Mouse (Mus musculus) embryonic facial prominence, embryonic 14.5 days (tissue): ENCODE measurements at regions not wholly inside any gene's neighbourhood (a gene's known extent, or its start where the extent isn't known, plus 50 kb on each side); places are given as distances from the start of the nearest gene placed in this dataset.

ENCODE experiments used
- ATAC-seq: fragments of 200-750 bp; cut with Nextera tagmentation; 2 replicates; pipeline ENCODE4 v1.8.0; 2017; ENCODE audit warnings: low read depth, moderate number of reproducible peaks, moderate TSS enrichment
- DNase-seq: peaks from one replicate; pipeline ENCODE4 v3.0.0-alpha.2; 2015; ENCODE audit warnings: low spot score
- H3K27ac ChIP-seq: fragments of 300-500 bp; sonication (generic); replicated peaks from 2 replicates; pipeline ENCODE4 v1.5.1; 2014; ENCODE audit warnings: low read depth, mild to moderate bottlenecking, low read length, moderate library complexity
- H3K27me3 ChIP-seq: fragments of 300-500 bp; sonication (generic); replicated peaks from 2 replicates; pipeline ENCODE4 v1.6.1; 2014; ENCODE audit warnings: low read length; ENCODE audit not compliant: control insufficient read depth, insufficient read depth
- H3K36me3 ChIP-seq: fragments of 300-500 bp; sonication (generic); 2 replicates; pipeline ENCODE4 v1.6.1; 2014; ENCODE audit warnings: low read length, mixed read lengths; ENCODE audit not compliant: control insufficient read depth, insufficient read depth
- H3K4me1 ChIP-seq: fragments of 300-500 bp; sonication (generic); 2 replicates; pipeline ENCODE4 v1.6.1; 2014; ENCODE audit warnings: antibody characterized with exemption, low read length; ENCODE audit not compliant: control insufficient read depth, insufficient read depth
- H3K4me2 ChIP-seq: fragments of 300-500 bp; sonication (generic); 2 replicates; pipeline ENCODE4 v1.6.1; 2014; ENCODE audit warnings: low read depth, mild to moderate bottlenecking, low read length, moderate library complexity, mixed read lengths
- H3K4me3 ChIP-seq: fragments of 300-500 bp; sonication (generic); 2 replicates; pipeline ENCODE4 v1.5.1; 2014; ENCODE audit warnings: low read depth, mild to moderate bottlenecking, low read length
- H3K9ac ChIP-seq: fragments of 300-500 bp; sonication (generic); 2 replicates; pipeline ENCODE4 v1.6.1; 2014; ENCODE audit warnings: low read depth, mild to moderate bottlenecking, low read length, moderate library complexity, mixed read lengths
- H3K9me3 ChIP-seq: fragments of 300-500 bp; sonication (generic); 2 replicates; pipeline ENCODE4 v1.6.1; 2016; ENCODE audit warnings: low read length; ENCODE audit not compliant: control insufficient read depth
- WGBS: fragments of 180-500 bp; shearing (Covaris S2); extraction: QIAGEN DNeasy Blood & Tissue Kit; methylation state at CpG from one replicate; pipeline ENCODE4 v1.1.7; 2014; 5-methylcytosine and 5-hydroxymethylcytosine counted together

DNA sequence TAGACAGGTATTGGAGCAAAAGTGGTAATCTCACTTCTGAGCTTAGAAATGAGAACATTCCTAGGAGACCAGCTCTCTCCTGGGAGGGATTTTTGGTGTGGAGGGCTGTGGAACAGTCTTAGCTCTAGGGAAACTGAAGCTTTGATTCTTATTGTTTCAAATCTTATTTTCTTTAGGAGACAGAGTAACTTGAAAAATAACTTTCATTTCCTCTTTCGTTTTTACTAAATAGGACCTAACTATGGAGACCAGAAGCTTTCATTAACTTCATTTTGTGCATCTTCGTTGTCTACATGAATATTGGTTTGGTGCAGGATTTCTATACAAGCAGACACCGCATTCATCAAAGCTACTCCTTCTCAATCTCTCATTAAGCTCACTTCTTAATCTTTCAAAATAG is 1010.5 kb upstream of the Msl3l2 start:
- no peak for ATAC-seq
- Histone ChIP-seq H3K36me3 (no peaks in the 10 kb centered on the region), H3K9me3 (no peaks in the 10 kb centered on the region), H3K4me3 (no peak overlapping the region), H3K27me3 (no peaks in the 10 kb centered on the region), H3K9ac (no peak overlapping the region), H3K4me1 (no peaks in the 10 kb centered on the region), H3K27ac (no peak overlapping the region), H3K4me2 (no peak overlapping the region)
- no peak for DNase-seq
- 81% methylated on average over 3 of the region's 3 CpGs for WGBS

DNA sequence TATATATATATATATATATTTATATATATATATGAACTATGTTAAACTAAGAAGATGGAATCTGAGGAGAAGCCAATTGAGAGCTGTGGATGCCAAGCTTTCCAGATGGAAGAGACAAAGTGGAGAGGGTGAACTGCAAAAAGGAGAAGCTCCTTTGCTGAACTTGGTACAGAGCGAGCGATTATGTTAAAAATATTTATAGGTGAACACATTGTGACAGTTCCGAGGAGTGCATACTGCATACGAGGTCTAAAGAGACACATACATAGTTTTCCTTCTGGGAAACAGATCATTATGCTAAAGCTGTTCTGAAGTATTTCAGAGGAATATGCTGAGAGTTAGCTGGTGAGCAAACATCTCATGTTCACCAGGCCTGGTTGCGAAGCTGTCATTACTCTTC is 1009.5 kb upstream of the Msl3l2 start:
- Histone ChIP-seq H3K9ac (no peak overlapping the region), H3K9me3 (no peaks in the 10 kb centered on the region), H3K4me2 (no peak overlapping the region), H3K27ac (no peak overlapping the region), H3K4me1 (no peaks in the 10 kb centered on the region), H3K4me3 (no peak overlapping the region), H3K27me3 (no peaks in the 10 kb centered on the region), H3K36me3 (no peaks in the 10 kb centered on the region)
- 80% methylated on average over 5 of the region's 5 CpGs for WGBS
- DNase-seq (no peak), ATAC-seq (no peak)

DNA sequence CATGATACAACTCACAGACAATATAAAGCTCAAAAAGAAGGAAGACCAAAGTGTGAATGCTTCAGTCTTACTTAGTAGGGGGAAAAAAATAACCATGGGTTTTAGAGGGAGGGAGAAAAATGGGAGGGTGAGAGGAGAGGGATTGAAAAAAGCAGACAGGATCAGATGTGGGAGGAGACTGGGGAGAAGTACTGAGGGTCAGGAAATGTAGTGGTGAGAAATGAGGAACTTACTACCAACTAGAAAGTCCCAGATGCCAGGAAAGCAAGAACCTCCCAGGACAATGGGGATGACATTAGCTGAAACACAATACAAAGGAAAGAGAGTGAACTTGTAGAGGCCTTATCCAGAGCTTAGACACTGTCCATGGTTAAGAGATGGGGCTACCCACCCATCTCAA is 1008.4 kb upstream of the Msl3l2 start:
- Histone ChIP-seq H3K27ac (no peak overlapping the region), H3K9me3 (no peaks in the 10 kb centered on the region), H3K4me2 (no peak overlapping the region), H3K4me1 (no peaks in the 10 kb centered on the region), H3K36me3 (no peaks in the 10 kb centered on the region), H3K4me3 (no peak overlapping the region), H3K27me3 (no peaks in the 10 kb centered on the region), H3K9ac (no peak overlapping the region)
- DNase-seq (no peak), ATAC-seq (no peak)

DNA sequence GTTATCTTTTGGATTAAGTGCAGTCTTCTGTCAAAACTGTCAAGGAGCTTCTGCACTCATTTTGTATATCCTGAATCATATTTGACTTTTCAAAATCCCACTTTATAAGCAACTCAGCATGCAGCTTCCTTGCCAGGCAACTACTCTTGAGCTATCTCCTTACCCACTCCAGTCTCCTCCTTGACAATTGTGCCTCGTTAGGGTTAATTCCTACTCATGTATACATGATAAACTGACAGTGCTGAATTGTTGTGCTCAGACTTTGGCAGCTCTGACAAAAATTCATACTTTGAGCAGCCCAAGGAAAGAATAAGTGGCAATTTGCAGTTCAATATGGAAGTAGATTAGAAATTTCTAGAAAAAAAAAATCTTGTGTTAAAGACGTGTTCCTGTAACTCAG is 994.5 kb upstream of the Msl3l2 start:
- Histone ChIP-seq H3K4me2 (no peak overlapping the region), H3K4me1 (no peaks in the 10 kb centered on the region), H3K9ac (no peak overlapping the region), H3K36me3 (no peaks in the 10 kb centered on the region), H3K9me3 (no peaks in the 10 kb centered on the region), H3K4me3 (no peak overlapping the region), H3K27ac (no peak overlapping the region), H3K27me3 (no peaks in the 10 kb centered on the region)
- DNase-seq (no peak), ATAC-seq (no peak)
- WGBS: 72% methylated on average over 2 of the region's 2 CpGs

DNA sequence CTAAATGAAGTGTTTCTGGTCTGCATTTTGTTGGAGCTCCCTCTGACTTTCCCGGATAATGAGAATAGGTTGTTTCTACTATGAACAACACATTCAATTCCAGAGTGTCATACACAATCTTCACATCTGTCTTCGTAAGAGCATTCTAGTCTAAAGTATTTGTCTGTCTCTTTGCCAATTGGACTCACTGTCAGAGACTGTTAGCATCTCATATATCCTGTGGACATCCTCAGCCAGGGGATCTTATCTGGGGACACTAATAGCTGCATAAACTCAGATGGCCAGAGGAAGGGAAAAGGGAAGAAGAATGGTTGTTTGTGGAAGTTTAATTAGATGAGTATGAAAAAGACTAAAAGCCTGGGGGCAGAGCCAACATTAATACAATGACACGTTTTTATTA is 958.5 kb upstream of the Msl3l2 start:
- Histone ChIP-seq H3K27ac (no peak overlapping the region), H3K4me3 (no peak overlapping the region), H3K9me3 (no peaks in the 10 kb centered on the region), H3K4me2 (no peak overlapping the region), H3K36me3 (no peaks in the 10 kb centered on the region), H3K4me1 (no peaks in the 10 kb centered on the region), H3K27me3 (no peaks in the 10 kb centered on the region), H3K9ac (no peak overlapping the region)
- DNase-seq: no peak
- 60% methylated on average over 3 of the region's 3 CpGs for WGBS
- no peak for ATAC-seq

DNA sequence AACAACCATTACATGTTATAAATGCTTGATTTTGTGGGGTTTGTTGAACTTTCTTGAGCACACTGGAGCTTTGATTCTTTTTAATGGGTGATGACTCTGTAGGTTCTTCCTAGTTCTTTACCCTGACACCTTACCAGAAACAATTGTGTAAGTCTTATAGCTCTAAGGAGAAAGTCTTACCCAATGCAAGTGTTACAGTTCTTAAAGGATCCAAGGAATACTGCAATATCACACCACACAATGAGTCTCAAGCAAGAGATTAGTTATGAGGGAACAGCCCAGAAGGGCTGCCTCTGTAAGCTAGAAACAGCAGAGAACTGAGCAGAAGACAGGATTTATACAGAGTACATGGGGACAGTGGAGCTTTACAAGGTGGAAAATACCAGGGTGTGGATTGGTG is 914.5 kb upstream of the Msl3l2 start:
- Histone ChIP-seq H3K9me3 (no peaks in the 10 kb centered on the region), H3K27ac (no peak overlapping the region)
- no peak for ATAC-seq

DNA sequence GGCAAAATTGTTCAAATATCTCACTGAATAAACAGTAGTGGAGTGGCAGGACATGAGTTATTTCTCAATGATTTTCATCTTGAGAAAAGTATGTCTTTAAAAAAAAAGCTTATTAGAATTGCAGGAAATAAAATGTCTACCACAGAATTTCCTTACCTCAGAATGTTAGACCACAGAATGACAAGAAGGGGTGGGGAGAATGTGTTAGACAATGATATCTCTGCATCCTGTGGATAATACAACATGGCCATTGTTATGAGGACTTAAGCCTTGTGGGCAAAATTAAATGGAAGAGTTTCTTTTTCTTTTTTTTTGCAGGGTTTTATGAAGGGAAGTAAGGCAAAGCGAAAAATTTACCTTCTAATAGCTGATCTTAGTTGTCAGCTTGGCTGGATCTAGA is 912.6 kb upstream of the Msl3l2 start:
- Histone ChIP-seq H3K4me2 (no peak overlapping the region), H3K27ac (no peak overlapping the region), H3K4me3 (no peak overlapping the region), H3K4me1 (no peaks in the 10 kb centered on the region), H3K36me3 (no peaks in the 10 kb centered on the region), H3K9ac (no peak overlapping the region), H3K9me3 (no peaks in the 10 kb centered on the region), H3K27me3 (no peaks in the 10 kb centered on the region)
- DNase-seq: no peak
- WGBS: 82% methylated on average over 1 of the region's 1 CpGs
- ATAC-seq: no peak

More for the DNA sequence above, 914.5 kb upstream of the Msl3l2 start:
- DNase-seq: no peak
- H3K27me3 ChIP-seq: no peaks in the 10 kb centered on the region
- H3K36me3 ChIP-seq: no peaks in the 10 kb centered on the region
- H3K4me1 ChIP-seq: no peaks in the 10 kb centered on the region
- no peak overlapping the region for H3K9ac ChIP-seq
- H3K4me2 ChIP-seq: no peak overlapping the region
- H3K4me3 ChIP-seq: no peak overlapping the region

DNA sequence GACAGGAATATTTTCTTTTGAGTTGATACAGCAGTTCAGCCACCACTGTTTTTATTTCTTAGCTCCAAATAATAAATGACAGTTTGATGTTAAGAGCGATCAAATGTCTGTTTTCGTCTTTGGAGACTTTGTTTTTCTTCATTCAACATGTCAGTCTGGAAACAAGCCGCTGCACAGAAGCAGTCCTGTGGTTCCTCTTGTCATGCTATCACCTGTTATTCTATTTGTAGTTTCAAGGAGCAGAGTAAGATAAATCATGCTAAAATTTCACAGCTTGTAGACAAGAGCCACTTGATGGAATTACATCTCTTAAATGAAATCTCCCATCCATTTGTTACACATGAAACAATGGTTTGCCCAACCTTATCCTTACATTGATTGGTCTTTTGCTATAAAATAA is 911.5 kb upstream of the Msl3l2 start:
- no peaks in the 10 kb centered on the region for H3K9me3 ChIP-seq
- no peak overlapping the region for H3K4me3 ChIP-seq
- DNase-seq (peak; percentile 2), ATAC-seq (no peak)
- H3K36me3 ChIP-seq: no peaks in the 10 kb centered on the region
- H3K4me1 ChIP-seq: no peaks in the 10 kb centered on the region
- no peak overlapping the region for H3K9ac ChIP-seq
- WGBS: 68% methylated on average over 3 of the region's 3 CpGs
- no peak overlapping the region for H3K4me2 ChIP-seq
- no peaks in the 10 kb centered on the region for H3K27me3 ChIP-seq
- no peak overlapping the region for H3K27ac ChIP-seq

DNA sequence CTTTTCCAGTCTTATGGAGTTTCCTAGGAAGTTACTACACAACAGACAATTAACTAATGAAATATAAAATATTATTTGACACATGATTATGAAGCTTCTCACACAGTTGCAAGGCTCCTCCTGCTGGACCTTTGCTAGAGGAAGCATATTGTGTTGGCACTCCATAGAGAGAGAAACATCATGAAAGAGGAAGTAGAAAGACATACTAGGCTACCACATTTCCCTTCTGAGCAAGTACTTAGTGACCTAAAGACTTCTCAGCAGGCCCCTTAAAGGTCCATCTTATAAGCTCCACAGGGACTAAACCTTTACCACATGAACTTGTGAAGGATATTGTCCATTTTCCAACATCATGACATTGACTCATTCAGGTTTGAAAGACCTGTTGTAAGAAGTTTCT is 869.6 kb upstream of the Msl3l2 start:
- Histone ChIP-seq H3K4me3 (no peak overlapping the region), H3K9me3 (no peaks in the 10 kb centered on the region), H3K4me2 (no peak overlapping the region), H3K9ac (no peak overlapping the region), H3K27ac (no peak overlapping the region), H3K4me1 (no peaks in the 10 kb centered on the region), H3K36me3 (no peaks in the 10 kb centered on the region), H3K27me3 (no peaks in the 10 kb centered on the region)
- ATAC-seq (no peak), DNase-seq (no peak)
